Mouse (Mus musculus): Measurements from ENCODE around the gene Prss41. TPM values are rescaled to one million over a fixed set of nuclear protein-coding genes. Genes with fewer than 3 reads are reported as not detected.

Gene Prss41
- polyA plus RNA-seq, 1 experiment: not detected

- no peak overlapping the region for H3K4me3 ChIP-seq (replicated peaks; ENCODE audit: control insufficient read depth, low read depth, low read length)
- H3K27ac ChIP-seq (ENCODE audit: control insufficient read depth, insufficient read depth, low read depth, low read length, poor library complexity): no peak overlapping the region
- no peaks in the 10 kb centered on the region for H3K4me1 ChIP-seq (ENCODE audit: control insufficient read depth, insufficient read depth, low read length)
- TF ChIP-seq CTCF (IDR thresholded peaks at IDR 0.05; ENCODE audit: control insufficient read depth, insufficient read depth, low read length) (no peak), POLR2A (IDR thresholded peaks at IDR 0.05; ENCODE audit: borderline replicate concordance, control insufficient read depth, low read depth, low read length) (no peak)
- WGBS: 81% methylated on average over 2 of the region's 2 CpGs
Measured at GRCm38 (mm10) chr17:23857913-23858312, 13.9 kb upstream of the Prss41 start.

GRCm38 (mm10) chr17:23857193-23857592 is 13.2 kb upstream of the Prss41 start:
- no peak for TF ChIP-seq CTCF (IDR thresholded peaks at IDR 0.05; ENCODE audit: control insufficient read depth, insufficient read depth, low read length)
- TF ChIP-seq POLR2A (IDR thresholded peaks at IDR 0.05; ENCODE audit: borderline replicate concordance, control insufficient read depth, low read depth, low read length): no peak
- no peaks in the 10 kb centered on the region for H3K4me1 ChIP-seq (ENCODE audit: control insufficient read depth, insufficient read depth, low read length)
- no peak overlapping the region for H3K4me3 ChIP-seq (replicated peaks; ENCODE audit: control insufficient read depth, low read depth, low read length)
- no peak overlapping the region for H3K27ac ChIP-seq (ENCODE audit: control insufficient read depth, insufficient read depth, low read depth, low read length, poor library complexity)
- WGBS: 78% methylated on average over 6 of the region's 6 CpGs

- H3K4me1 ChIP-seq (ENCODE audit: control insufficient read depth, insufficient read depth, low read length): no peaks in the 10 kb centered on the region
- WGBS: 76% methylated on average over 10 of the region's 10 CpGs
- H3K4me3 ChIP-seq (replicated peaks; ENCODE audit: control insufficient read depth, low read depth, low read length): no peak overlapping the region
- TF ChIP-seq POLR2A (IDR thresholded peaks at IDR 0.05; ENCODE audit: borderline replicate concordance, control insufficient read depth, low read depth, low read length) (no peak), CTCF (IDR thresholded peaks at IDR 0.05; ENCODE audit: control insufficient read depth, insufficient read depth, low read length) (no peak)
- no peak overlapping the region for H3K27ac ChIP-seq (ENCODE audit: control insufficient read depth, insufficient read depth, low read depth, low read length, poor library complexity)
Measured at GRCm38 (mm10) chr17:23854229-23854765, 10.3 kb upstream of the Prss41 start.

GRCm38 (mm10) chr17:23853292-23853691 is 9.3 kb upstream of the Prss41 start:
- no peak overlapping the region for H3K27ac ChIP-seq (ENCODE audit: control insufficient read depth, insufficient read depth, low read depth, low read length, poor library complexity)
- TF ChIP-seq CTCF (IDR thresholded peaks at IDR 0.05; ENCODE audit: control insufficient read depth, insufficient read depth, low read length): peak; percentile 91
- TF ChIP-seq POLR2A (IDR thresholded peaks at IDR 0.05; ENCODE audit: borderline replicate concordance, control insufficient read depth, low read depth, low read length): 0 out of 2 replicates have a peak, but pooled peaks have one; percentile 10
- WGBS: 40% methylated on average over 5 of the region's 5 CpGs
- H3K4me1 ChIP-seq (ENCODE audit: control insufficient read depth, insufficient read depth, low read length): no peaks in the 10 kb centered on the region
- H3K4me3 ChIP-seq (replicated peaks; ENCODE audit: control insufficient read depth, low read depth, low read length): no peak overlapping the region

- Histone ChIP-seq H3K4me3 (replicated peaks; ENCODE audit: control insufficient read depth, low read depth, low read length) (no peak overlapping the region), H3K4me1 (ENCODE audit: control insufficient read depth, insufficient read depth, low read length) (no peaks in the 10 kb centered on the region), H3K27ac (ENCODE audit: control insufficient read depth, insufficient read depth, low read depth, low read length, poor library complexity) (no peak overlapping the region)
- TF ChIP-seq POLR2A (IDR thresholded peaks at IDR 0.05; ENCODE audit: borderline replicate concordance, control insufficient read depth, low read depth, low read length) (no peak), CTCF (IDR thresholded peaks at IDR 0.05; ENCODE audit: control insufficient read depth, insufficient read depth, low read length) (peak; percentile 55)
- 43% methylated on average over 19 of the region's 19 CpGs for WGBS
Measured at GRCm38 (mm10) chr17:23850853-23851749, 7.1 kb upstream of the Prss41 start.

- TF ChIP-seq POLR2A (IDR thresholded peaks at IDR 0.05; ENCODE audit: borderline replicate concordance, control insufficient read depth, low read depth, low read length) (no peak), CTCF (IDR thresholded peaks at IDR 0.05; ENCODE audit: control insufficient read depth, insufficient read depth, low read length) (no peak)
- Histone ChIP-seq H3K4me1 (ENCODE audit: control insufficient read depth, insufficient read depth, low read length) (no peaks in the 10 kb centered on the region), H3K4me3 (replicated peaks; ENCODE audit: control insufficient read depth, low read depth, low read length) (no peak overlapping the region), H3K27ac (ENCODE audit: control insufficient read depth, insufficient read depth, low read depth, low read length, poor library complexity) (no peak overlapping the region)
- WGBS: 78% methylated on average over 2 of the region's 2 CpGs
Measured at GRCm38 (mm10) chr17:23850028-23850427, 6.1 kb upstream of the Prss41 start.

GRCm38 (mm10) chr17:23843141-23843811 is 696 bp downstream of the Prss41 start:
- TF ChIP-seq CTCF (IDR thresholded peaks at IDR 0.05; ENCODE audit: control insufficient read depth, insufficient read depth, low read length): peak; percentile 21; the same call in 1 of the 2 replicates
- TF ChIP-seq POLR2A (IDR thresholded peaks at IDR 0.05; ENCODE audit: borderline replicate concordance, control insufficient read depth, low read depth, low read length): no peak
- no peak overlapping the region for H3K27ac ChIP-seq (ENCODE audit: control insufficient read depth, insufficient read depth, low read depth, low read length, poor library complexity)
- H3K4me3 ChIP-seq (replicated peaks; ENCODE audit: control insufficient read depth, low read depth, low read length): no peak overlapping the region
- H3K4me1 ChIP-seq (ENCODE audit: control insufficient read depth, insufficient read depth, low read length): no peaks in the 10 kb centered on the region; the same call in 1 of the 2 replicates
- WGBS: 75% methylated on average over 23 of the region's 23 CpGs

- Histone ChIP-seq H3K4me1 (ENCODE audit: control insufficient read depth, insufficient read depth, low read length) (no peaks in the 10 kb centered on the region; the same call in 1 of the 2 replicates), H3K4me3 (replicated peaks; ENCODE audit: control insufficient read depth, low read depth, low read length) (no peak overlapping the region), H3K27ac (ENCODE audit: control insufficient read depth, insufficient read depth, low read depth, low read length, poor library complexity) (no peak overlapping the region)
- TF ChIP-seq CTCF (IDR thresholded peaks at IDR 0.05; ENCODE audit: control insufficient read depth, insufficient read depth, low read length) (peak; percentile 53), POLR2A (IDR thresholded peaks at IDR 0.05; ENCODE audit: borderline replicate concordance, control insufficient read depth, low read depth, low read length) (no peak)
- 31% methylated on average over 4 of the region's 4 CpGs for WGBS
Measured at GRCm38 (mm10) chr17:23841145-23841544, 2.8 kb downstream of the Prss41 start.
